Mouse (Mus musculus): ENCODE results near the gene Orai2. TPM values are rescaled to one million over a fixed set of nuclear protein-coding genes. Genes with fewer than 3 reads are reported as not detected.

Gene Orai2
- polyA plus RNA-seq, 1 experiment from 2014 or later, result 3.3 TPM

DNA sequence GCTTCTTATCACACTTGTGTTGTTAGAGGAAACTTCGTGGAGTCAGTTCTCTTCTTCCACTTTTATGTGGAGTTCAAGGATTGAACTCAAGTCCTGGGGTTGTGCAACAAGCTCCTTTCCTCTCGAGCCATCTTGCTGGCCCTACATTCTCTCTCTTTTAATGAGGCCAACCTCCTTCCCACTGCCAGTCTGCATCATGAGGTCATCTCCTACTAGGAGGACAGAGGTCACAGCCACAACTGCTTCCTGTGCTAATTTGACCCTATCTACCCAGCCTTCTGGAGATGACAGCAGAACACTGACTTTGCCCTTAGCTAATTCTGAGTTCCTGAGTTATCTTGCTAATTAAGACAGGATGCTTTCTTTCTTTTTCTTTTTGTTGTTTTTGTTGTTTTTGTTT lies 62.0 kb downstream of the Orai2 start:
- Histone ChIP-seq H3K4me3 (no peak overlapping the region), H3K9me3 (no peaks in the 10 kb centered on the region), H3K4me1 (no peaks in the 10 kb centered on the region), H3K27ac (no peak overlapping the region), H3K36me3 (no peaks in the 10 kb centered on the region), H3K27me3 (ENCODE audit: insufficient read depth, poor library complexity, severe bottlenecking) (peaks cover 37% of the 10 kb centered on the region)
- no peak for DNase-seq (ENCODE audit: low spot score)
- WGBS, result 51% methylated on average over 2 of the region's 2 CpGs

DNA sequence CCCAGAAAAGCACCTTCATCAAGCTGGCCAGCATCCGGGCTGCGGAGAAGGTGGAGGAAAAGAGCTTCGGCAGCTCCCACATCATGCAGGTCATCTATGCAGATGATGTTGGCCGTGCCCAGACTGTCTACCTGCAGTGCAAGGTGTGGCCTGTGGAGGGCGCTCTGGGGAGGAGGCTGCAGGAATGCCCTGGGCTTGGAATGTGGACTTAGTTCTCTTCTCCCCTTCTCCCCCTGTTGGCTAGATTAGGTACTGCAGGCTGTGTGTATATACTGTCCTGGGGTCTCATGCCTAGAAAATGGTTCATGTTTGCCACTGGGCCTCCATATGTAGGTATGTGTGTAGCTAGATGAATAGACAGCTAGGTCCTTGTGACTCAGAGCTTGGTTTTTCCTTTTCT lies 66.0 kb downstream of the Orai2 start:
- H3K4me3 ChIP-seq, result no peak overlapping the region
- H3K4me1 ChIP-seq, result peaks cover 10% of the 10 kb centered on the region
- no peak overlapping the region; the same call in 1 of the 2 replicates for H3K27ac ChIP-seq
- H3K27me3 ChIP-seq (ENCODE audit: insufficient read depth, poor library complexity, severe bottlenecking), result peaks cover 54% of the 10 kb centered on the region
- H3K36me3 ChIP-seq, result no peaks in the 10 kb centered on the region
- no peaks in the 10 kb centered on the region for H3K9me3 ChIP-seq
- DNase-seq (ENCODE audit: low spot score), result no peak
- 85% methylated on average over 5 of the region's 5 CpGs for WGBS

DNA sequence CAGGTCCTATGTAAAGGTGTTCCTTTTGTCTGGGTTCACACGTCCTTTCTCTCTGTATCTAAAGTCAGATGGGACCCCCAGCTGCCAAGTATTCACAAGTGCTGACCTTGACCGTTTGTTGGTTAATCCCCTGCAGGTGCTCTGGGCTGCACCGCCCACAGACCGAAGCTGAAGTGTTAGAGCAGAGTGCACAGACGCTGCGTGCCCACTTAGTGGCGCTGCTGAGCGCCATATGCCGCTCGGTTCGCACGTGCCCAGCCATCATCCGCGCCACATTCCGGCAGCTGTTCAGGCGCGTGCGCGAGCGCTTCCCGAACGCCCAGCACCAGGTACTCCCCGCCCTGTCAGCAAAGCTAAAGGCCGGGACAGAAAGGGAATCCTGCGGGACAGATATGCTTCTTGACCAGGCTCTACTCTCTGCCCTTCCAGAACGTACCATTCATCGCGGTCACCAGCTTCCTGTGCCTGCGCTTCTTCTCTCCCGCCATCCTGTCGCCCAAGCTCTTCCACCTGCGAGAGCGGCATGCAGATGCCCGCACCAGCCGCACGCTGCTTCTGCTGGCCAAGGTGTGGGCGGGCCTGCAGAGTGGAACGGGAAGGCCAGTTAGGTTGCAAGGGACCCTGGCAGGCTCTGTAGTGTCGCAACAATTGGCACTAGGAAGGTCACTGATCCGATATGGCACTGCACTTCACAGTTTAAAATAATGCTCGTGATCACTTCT lies 68.3 kb downstream of the Orai2 start:
- peaks cover 56% of the 10 kb centered on the region for H3K27me3 ChIP-seq (ENCODE audit: insufficient read depth, poor library complexity, severe bottlenecking)
- H3K27ac ChIP-seq, result peak overlapping the region; percentile 63; the same call in 1 of the 2 replicates
- H3K9me3 ChIP-seq, result no peaks in the 10 kb centered on the region
- H3K4me3 ChIP-seq, result peak overlapping the region; percentile 49
- 9% methylated on average over 41 of the region's 41 CpGs for WGBS
- peaks cover 10% of the 10 kb centered on the region for H3K4me1 ChIP-seq
- DNase-seq (ENCODE audit: low spot score), result peak; percentile 85
- no peaks in the 10 kb centered on the region for H3K36me3 ChIP-seq

DNA sequence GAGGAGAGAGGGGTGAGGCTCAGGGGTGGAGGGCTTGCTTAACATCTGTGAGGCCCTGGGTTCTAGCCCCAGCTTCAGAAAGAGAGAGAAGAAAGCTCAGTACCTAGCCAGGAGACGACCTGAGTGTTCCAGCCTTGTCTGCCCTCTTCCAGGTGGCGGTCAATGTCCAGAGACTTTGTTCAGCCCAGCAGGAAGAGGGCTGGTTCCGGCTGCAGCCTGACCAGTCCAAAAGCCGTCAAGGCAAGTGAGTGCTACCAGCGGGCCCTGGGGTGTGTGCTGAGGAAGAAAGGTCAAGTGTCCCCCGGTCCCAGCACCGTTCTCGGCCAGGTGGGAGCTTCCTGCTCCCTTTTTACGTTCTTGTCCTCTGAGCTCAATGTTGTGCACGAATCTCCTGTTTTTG lies 72.0 kb downstream of the Orai2 start:
- Histone ChIP-seq H3K27ac (no peak overlapping the region), H3K4me1 (peaks cover 15% of the 10 kb centered on the region), H3K27me3 (ENCODE audit: insufficient read depth, poor library complexity, severe bottlenecking) (peaks cover 43% of the 10 kb centered on the region), H3K36me3 (no peaks in the 10 kb centered on the region), H3K9me3 (no peaks in the 10 kb centered on the region), H3K4me3 (no peak overlapping the region)
- no peak for DNase-seq (ENCODE audit: low spot score)
- 79% methylated on average over 10 of the region's 10 CpGs for WGBS

Small RNAs within 50 kb of the gene (microRNA-seq; reads per million reads assigned to microRNA genes)
- gene Mir7035, result not detected

Other genes starting within 250 kb of the Orai2 start
- 202 and 227 TPM in 2 replicates for gene Ywhag, start 236.1 kb downstream of the Orai2 start, polyA plus RNA-seq (2016; fragmentation: Nextera tagmentation; extraction: Ambion mirVana)
- gene Ssc4d, start 196.2 kb downstream of the Orai2 start, polyA plus RNA-seq (2016; fragmentation: Nextera tagmentation; extraction: Ambion mirVana), result 2.3 and 5.2 TPM in 2 replicates
- gene Zp3, start 190.6 kb downstream of the Orai2 start, polyA plus RNA-seq (2016; fragmentation: Nextera tagmentation; extraction: Ambion mirVana), result not detected in 2 replicates
- gene Dtx2, start 175.9 kb downstream of the Orai2 start, polyA plus RNA-seq (2016; fragmentation: Nextera tagmentation; extraction: Ambion mirVana), result 36.0 and 37.6 TPM in 2 replicates
- 78.3 and 81.2 TPM in 2 replicates for gene Upk3b, start 132.2 kb downstream of the Orai2 start, polyA plus RNA-seq (2016; fragmentation: Nextera tagmentation; extraction: Ambion mirVana)
- 0.87 and 2.6 TPM in 2 replicates for gene Upk3bl, start 116.2 kb downstream of the Orai2 start, polyA plus RNA-seq (2016; fragmentation: Nextera tagmentation; extraction: Ambion mirVana)
- gene Rasa4, start 86.8 kb downstream of the Orai2 start, polyA plus RNA-seq (2016; fragmentation: Nextera tagmentation; extraction: Ambion mirVana), result 0.54 and 2.0 TPM in 2 replicates
- 180 and 217 TPM in 2 replicates for gene Polr2j, start 54.1 kb downstream of the Orai2 start, polyA plus RNA-seq (2016; fragmentation: Nextera tagmentation; extraction: Ambion mirVana)
- 31.5 and 42.2 TPM in 2 replicates for gene Lrwd1, start 34.6 kb downstream of the Orai2 start, polyA plus RNA-seq (2016; fragmentation: Nextera tagmentation; extraction: Ambion mirVana)
- gene Alkbh4, start 34.6 kb downstream of the Orai2 start, polyA plus RNA-seq (2016; fragmentation: Nextera tagmentation; extraction: Ambion mirVana), result 18.0 and 21.7 TPM in 2 replicates
- gene Prkrip1, start 28.2 kb upstream of the Orai2 start, polyA plus RNA-seq (2016; fragmentation: Nextera tagmentation; extraction: Ambion mirVana), result 49.2 and 56.1 TPM in 2 replicates
- 1.7 and 4.9 TPM in 2 replicates for gene Sh2b2, start 75.8 kb upstream of the Orai2 start, polyA plus RNA-seq (2016; fragmentation: Nextera tagmentation; extraction: Ambion mirVana)

Data from heart, embryonic 10.5 days (tissue).